ENCODE assay signal across 29 mouse cellular contexts in the genomic region with DNA sequence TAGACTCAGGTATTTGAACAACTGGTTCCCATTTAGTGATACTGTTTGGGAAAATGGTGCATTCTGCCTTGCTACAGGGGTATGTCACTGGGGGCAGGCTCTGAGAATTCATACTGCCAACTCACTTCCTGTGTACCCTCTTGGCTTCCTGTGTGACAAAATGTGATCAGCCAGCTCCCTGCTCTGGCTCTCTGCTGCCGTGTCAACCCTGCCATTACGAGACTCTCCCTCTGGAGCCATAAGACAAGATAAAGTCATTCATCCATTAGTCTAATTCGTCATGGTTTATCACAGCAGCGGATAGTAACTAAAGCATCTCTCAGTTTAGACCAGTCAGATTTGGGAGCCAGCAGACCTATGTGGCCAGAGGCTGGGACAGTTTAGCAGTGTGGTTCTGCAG. TPM values are rescaled to one million over a fixed set of nuclear protein-coding genes. Genes with fewer than 3 reads are reported as not detected.
A peak's percentile ranks its signal among the peaks of the same experiment; 100 is the strongest.
DNase-seq lines count a peak whose midpoint lies in the region; ATAC-seq lines count a peak whose summit lies in the region.
"Had no signal": no experiment of that assay in that cellular context is flagged by ENCODE, and none has a peak within 500 bp of the region (broad histone marks: within the 10 kb centered on the region; RNA-seq: fewer than 3 reads in every experiment).

No protein-coding gene starts in this region.

- H3K9me3 ChIP-seq in megakaryocyte, embryonic 14.5 days = peaks cover 10% of the 10 kb centered on the region; the same call in 1 of the 2 replicates
- H3K9me3 ChIP-seq: embryonic facial prominence, embryonic 10.5 days; embryonic facial prominence, embryonic 13.5 days; forebrain, embryonic 12.5 days; forebrain, embryonic 15.5 days; G1E; heart, embryonic 12.5 days; heart, embryonic 15.5 days; hindbrain, embryonic 10.5 days; hindbrain, embryonic 13.5 days; intestine, embryonic 15.5 days had no signal

- peaks cover 56% of the 10 kb centered on the region for H3K4me1 ChIP-seq in megakaryocyte, embryonic 14.5 days
- H3K4me1 ChIP-seq: forebrain, embryonic 12.5 days; heart, embryonic 12.5 days; heart, embryonic 15.5 days; hindbrain, embryonic 10.5 days had no signal

- no peak for ATAC-seq in megakaryocyte, adult 5-6 weeks (ENCODE audit: poor library complexity, severe bottlenecking)
- ATAC-seq in megakaryocyte progenitor cell, adult 5-6 weeks (replicated peaks; ENCODE audit: poor library complexity) = peak; percentile 34; the same call in 1 of the 2 replicates
- ATAC-seq: forebrain, embryonic 15.5 days; hindbrain, embryonic 16.5 days; intestine, embryonic 15.5 days had no signal

- DNase-seq in embryo, embryonic 10 days (ENCODE audit: low spot score) = peak; percentile 11
- DNase-seq in embryo, embryonic 9.5 days (ENCODE audit: extremely low spot score) = no peak
- DNase-seq in MN1 (ENCODE audit: low spot score) = peak; percentile 15
- no peak for DNase-seq in retina, embryonic 14.5 days (ENCODE audit: low spot score)
- DNase-seq: adrenal gland, adult 2 months; adrenal gland, postnatal 14 days; cerebellum, adult 11 months; cerebellum, adult 2 months; cerebellum, adult 9-11 months; cerebellum, postnatal 36 days; gastrocnemius, postnatal 25 days; heart, postnatal 10 days; heart, postnatal 36 days had no signal

- no peaks in the 10 kb centered on the region for H3K36me3 ChIP-seq in megakaryocyte, embryonic 14.5 days (replicated peaks; ENCODE audit: low read length)
- H3K36me3 ChIP-seq: embryonic facial prominence, embryonic 10.5 days; embryonic facial prominence, embryonic 13.5 days; forebrain, embryonic 12.5 days; forebrain, embryonic 15.5 days; G1E; heart, embryonic 12.5 days; heart, embryonic 15.5 days; hindbrain, embryonic 10.5 days; hindbrain, embryonic 13.5 days; intestine, embryonic 15.5 days had no signal

- no peaks in the 10 kb centered on the region for H3K27me3 ChIP-seq in megakaryocyte, embryonic 14.5 days (replicated peaks)
- H3K27me3 ChIP-seq: CH12.LX; embryonic facial prominence, embryonic 13.5 days; forebrain, embryonic 12.5 days; forebrain, embryonic 15.5 days; heart, embryonic 12.5 days; heart, embryonic 15.5 days; hindbrain, embryonic 13.5 days; intestine, embryonic 15.5 days had no signal

- peak overlapping the region; percentile 47 for H3K4me3 ChIP-seq in megakaryocyte, embryonic 14.5 days (replicated peaks)
- H3K4me3 ChIP-seq: embryonic facial prominence, embryonic 10.5 days; embryonic facial prominence, embryonic 13.5 days; erythroblast, embryonic 14.5 days; forebrain, embryonic 12.5 days; forebrain, embryonic 15.5 days; heart, embryonic 12.5 days; heart, embryonic 15.5 days; hindbrain, embryonic 10.5 days; hindbrain, embryonic 13.5 days; intestine, embryonic 15.5 days had no signal

RNA-seq across cellular contexts. Expression of a gene that starts 38.2 kb away (rescaled TPM):
- 36.9 and 63.7 TPM in 2 replicates for polyA plus RNA-seq in megakaryocyte, embryonic 14.5 days (2012; ENCODE audit: insufficient read depth, low replicate concordance)
- total RNA-seq in megakaryocyte, adult 5-6 weeks (2015) = 41.5 and 50.7 TPM in 2 replicates
- total RNA-seq in megakaryocyte, adult 5-6 weeks (2017) = 37.2 and 39.8 TPM in 2 replicates
- total RNA-seq in megakaryocyte progenitor cell, adult 5-6 weeks (2015) = 89.4 and 94.5 TPM in 2 replicates
- total RNA-seq in megakaryocyte progenitor cell, adult 5-6 weeks (2017) = 98.2 and 104 TPM in 2 replicates

RNA-seq across cellular contexts. Expression of a gene that starts 38.3 kb away (rescaled TPM):
- not detected in 2 replicates for polyA plus RNA-seq in megakaryocyte, embryonic 14.5 days (2012; ENCODE audit: insufficient read depth, low replicate concordance)
- not detected in 2 replicates for total RNA-seq in megakaryocyte, adult 5-6 weeks (2015)
- total RNA-seq in megakaryocyte, adult 5-6 weeks (2017) = 0.07 TPM in 1 of 2 replicates, not detected in the other
- total RNA-seq in megakaryocyte progenitor cell, adult 5-6 weeks (2015) = not detected in 2 replicates
- not detected in 2 replicates for total RNA-seq in megakaryocyte progenitor cell, adult 5-6 weeks (2017)
- total RNA-seq: adrenal gland, postnatal 14 days; CH12.LX had no signal
- polyA plus RNA-seq: cerebellum, adult 2 months; embryonic facial prominence, embryonic 10.5 days; embryonic facial prominence, embryonic 13.5 days; erythroblast, embryonic 14.5 days; forebrain, embryonic 12.5 days; forebrain, embryonic 15.5 days; hindbrain, embryonic 10.5 days; intestine, embryonic 15.5 days had no signal

Comparison
In these comparisons a context has a peak if more than half of its experiments do, and no peak if none do; other contexts are left out.
1. DNase-seq: peak in embryo, embryonic 10 days (single experiment) and MN1 (single experiment); none in embryo, embryonic 9.5 days (single experiment) and retina, embryonic 14.5 days (single experiment).